Mouse (Mus musculus) embryo, embryonic 10 days (tissue): ENCODE measurements around the gene Commd1.
A peak's percentile ranks its signal among the peaks of the same experiment; 100 is the strongest.

ENCODE experiments used
- DNase-seq: peaks from one replicate; pipeline ENCODE4 v3.0.0-alpha.2; 2015; ENCODE audit warnings: low spot score

The Commd1 gene

DNA sequence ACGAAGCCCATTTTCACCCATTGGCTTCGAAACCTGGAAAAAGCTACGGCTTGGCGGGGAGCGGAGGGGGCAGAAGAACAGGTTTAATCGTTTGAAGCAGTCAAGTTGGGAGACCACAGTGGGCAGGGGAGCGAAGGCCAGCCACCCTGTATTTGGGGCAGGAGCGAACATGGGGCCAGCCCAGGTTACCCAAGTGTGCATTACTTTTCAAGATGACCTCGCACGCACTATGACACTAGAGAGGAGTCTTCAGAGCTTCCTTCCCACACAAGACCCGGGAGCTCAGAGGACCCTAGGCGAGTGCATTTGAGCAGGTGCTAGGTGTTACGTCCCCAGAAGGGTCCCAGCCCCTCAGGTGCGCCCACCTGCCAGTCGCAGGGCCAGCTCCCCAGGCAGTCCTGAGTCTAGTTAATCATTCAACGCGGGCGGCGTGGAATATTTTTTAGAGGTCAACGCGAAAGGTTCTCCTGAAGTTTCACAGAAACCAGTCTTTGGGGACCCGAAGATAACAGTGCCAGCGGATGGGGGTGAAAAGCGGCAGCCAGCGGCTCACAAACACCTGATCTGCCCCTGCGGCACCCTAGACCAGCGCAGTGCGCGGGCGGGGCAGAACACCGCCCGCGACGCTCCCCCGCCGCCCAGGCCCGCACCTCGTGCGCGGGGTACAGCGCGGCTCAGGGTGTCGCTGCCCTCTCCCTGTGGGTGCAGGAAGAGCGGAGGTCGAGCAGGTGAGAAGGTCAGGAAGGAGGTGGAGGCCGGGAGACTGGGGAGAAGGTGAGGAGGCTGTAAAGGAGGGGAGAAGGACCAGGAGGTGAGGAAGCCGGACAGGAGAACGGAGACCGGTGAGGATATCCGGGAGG is 123.5 kb downstream of the Commd1 start:
- peak; percentile 17 for DNase-seq

- DNase-seq: no peak
These were observed 124.3 kb downstream of the Commd1 start for GRCm38 (mm10) chr11:22857705-22858440.

DNA sequence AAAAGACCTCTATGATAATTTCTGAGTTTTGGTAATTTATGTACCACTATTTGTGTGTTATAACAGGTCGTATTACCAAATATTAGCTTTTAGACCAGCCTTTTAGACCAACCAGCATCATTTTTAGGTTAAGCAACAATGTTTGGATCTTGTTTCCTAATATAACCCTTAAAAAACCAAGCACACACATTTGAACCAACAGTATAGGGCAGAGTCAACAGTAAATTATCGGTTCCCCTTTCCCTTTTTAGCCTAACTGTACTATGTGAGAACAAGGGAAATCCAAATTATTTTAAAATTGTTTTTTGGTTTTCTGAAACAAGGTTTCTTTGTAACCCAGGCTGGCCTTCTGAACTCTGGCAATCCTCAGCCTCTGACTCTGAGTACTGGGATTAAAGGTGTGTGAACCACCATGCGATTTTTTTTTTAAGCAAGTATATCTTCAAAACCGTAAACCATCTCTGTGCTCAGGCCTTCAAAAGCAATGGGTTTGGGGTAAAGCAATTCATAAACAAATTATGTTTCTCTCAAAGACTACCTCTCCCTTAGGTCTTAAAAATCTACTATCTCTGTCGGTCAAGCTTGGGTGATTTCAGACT is 125.0 kb downstream of the Commd1 start:
- no peak for DNase-seq

- no peak for DNase-seq
These were observed 125.7 kb downstream of the Commd1 start for GRCm38 (mm10) chr11:22856371-22856965.

DNA sequence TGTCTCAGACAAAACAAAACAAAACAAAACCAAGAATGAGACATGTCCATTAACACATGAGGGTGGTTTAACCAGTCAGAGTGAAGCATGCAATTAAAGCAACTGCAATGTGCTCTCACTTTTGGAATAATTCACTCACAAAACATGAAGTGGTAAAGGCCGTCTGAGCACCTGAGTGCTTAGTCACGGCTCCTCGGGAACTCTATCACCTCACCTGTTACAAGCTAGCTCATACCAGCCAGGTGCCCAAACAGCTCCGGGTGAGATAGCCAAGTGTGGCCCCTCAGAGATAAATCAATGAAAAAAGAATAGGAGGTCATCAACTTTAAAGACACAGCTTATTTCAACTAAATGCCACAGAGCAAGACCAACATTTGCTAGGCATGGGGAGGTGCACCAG is 127.6 kb downstream of the Commd1 start:
- no peak for DNase-seq

GRCm38 (mm10) chr11:22853477-22854157 is 128.6 kb downstream of the Commd1 start:
- DNase-seq: no peak

- no peak for DNase-seq
These were observed 129.7 kb downstream of the Commd1 start for GRCm38 (mm10) chr11:22852510-22852909.

DNA sequence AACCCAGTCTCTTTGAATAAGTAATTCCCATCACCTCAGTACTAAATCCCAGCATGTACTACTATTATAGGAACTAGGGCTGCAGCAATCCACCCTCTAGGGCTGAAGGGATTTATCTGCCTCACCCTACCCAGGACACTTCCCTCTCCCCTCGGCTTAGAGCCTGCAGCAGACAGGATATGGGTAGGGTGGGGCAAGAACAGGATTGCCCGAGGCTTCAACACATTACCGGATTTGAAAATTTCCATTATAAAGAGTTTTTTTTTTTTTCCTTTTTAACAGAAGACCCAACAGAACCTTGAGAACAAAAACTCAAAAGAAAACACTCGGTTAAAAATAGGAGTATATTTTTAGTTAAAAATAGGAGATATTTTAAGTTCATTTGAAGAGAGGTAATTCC is 130.8 kb downstream of the Commd1 start:
- no peak for DNase-seq

GRCm38 (mm10) chr11:22850077-22850476 is 132.1 kb downstream of the Commd1 start:
- no peak for DNase-seq

GRCm38 (mm10) chr11:22848649-22849195 is 133.5 kb downstream of the Commd1 start:
- DNase-seq: no peak

- no peak for DNase-seq
These were observed 134.2 kb downstream of the Commd1 start for GRCm38 (mm10) chr11:22847732-22848648.

GRCm38 (mm10) chr11:22846960-22847731 is 135.0 kb downstream of the Commd1 start:
- DNase-seq: no peak
